Mouse (Mus musculus): ENCODE measurements around the gene Ghr. TPM values are rescaled to one million over a fixed set of nuclear protein-coding genes. Genes with fewer than 3 reads are reported as not detected.

Ghr gene
- polyA plus RNA-seq, 1 experiment from 2014 or later, result 73.1 TPM

DNA sequence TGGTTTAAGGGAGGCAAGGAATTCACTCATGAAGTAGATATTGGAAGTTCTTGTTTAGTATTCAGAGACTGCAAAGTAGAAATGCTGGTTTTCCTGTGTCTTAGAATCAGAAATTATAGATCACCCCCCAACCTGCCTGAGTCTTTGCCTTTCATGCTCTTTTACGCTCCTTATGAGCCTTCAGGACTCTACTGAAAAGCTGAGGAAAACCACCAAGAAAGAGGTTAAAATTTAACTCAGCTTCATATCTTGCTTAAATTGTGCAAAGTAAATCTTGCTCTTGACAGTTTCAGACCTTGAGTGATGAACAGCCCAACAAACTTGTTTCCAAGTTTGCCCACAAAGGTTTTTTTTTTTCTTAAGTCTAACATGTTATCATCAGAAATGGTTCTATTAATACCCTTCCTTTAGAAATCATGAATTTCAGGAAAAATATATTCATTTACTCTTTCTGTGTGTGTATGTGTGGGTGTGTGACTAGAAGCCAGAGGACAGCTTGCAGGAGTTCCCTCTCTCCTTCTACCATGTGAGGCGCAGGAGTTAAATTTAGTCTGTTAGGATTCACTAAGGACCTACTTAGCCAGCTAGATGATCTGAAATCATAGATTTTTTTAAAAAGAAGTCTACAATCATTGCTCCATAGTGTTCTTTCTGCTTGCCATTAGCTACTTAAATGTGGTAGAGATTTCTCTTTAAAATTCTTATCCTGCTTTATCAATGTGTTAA is 14.0 kb downstream of the Ghr start:
- ATAC-seq (ENCODE audit: insufficient number of reproducible peaks, insufficient read depth, low FRiP score, low read depth), result no peak
- Histone ChIP-seq H3K4me1 (ENCODE audit: control insufficient read depth in 2 of 2, insufficient read depth in 2 of 2, low read length in 2 of 2) (no peaks in the 10 kb centered on the region; a peak in 1 of 4 replicates), H3K27me3 (ENCODE audit: control insufficient read depth, insufficient read depth, low read length) (no peaks in the 10 kb centered on the region), H3K9me3 (ENCODE audit: control insufficient read depth, low read length) (no peaks in the 10 kb centered on the region), H3K27ac (replicated peaks in 1 of 2; ENCODE audit: control insufficient read depth in 1 of 2, insufficient read depth in 1 of 2, low read depth in 2 of 2, low read length in 2 of 2) (no peak overlapping the region), H3K4me2 (ENCODE audit: low read length) (no peak overlapping the region), H3K36me3 (ENCODE audit: control insufficient read depth, insufficient read depth, low read length) (0 out of 2 replicates have a peak, but pooled peaks cover 14% of the 10 kb centered on the region), H3K4me3 (ENCODE audit: control insufficient read depth in 1 of 2, insufficient read depth in 1 of 2, low read depth in 1 of 2, low read length in 2 of 2) (no peak overlapping the region), H3K9ac (ENCODE audit: low read length) (no peak overlapping the region)
- 88% methylated on average over 2 of the region's 2 CpGs for WGBS

DNA sequence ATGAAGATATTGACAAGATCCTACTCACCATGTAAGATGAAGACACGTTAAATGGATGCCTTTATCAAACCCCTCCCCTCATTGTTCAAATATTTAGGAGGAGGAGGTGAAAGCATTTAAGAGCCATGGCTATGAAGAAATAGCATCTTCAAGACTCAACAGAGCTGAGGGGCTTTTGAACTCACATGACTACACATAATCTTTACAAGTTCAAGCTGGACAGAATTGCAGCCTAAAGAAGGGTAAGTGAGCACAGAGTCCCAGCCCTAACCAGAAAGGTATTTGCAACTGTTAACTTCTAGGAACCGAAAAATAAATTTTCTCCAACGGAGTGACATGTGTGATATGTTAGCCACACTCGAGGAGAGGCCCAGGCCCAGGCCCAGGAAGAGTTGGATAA is 18.7 kb downstream of the Ghr start:
- H3K4me1 ChIP-seq (ENCODE audit: control insufficient read depth in 2 of 2, insufficient read depth in 2 of 2, low read length in 2 of 2), result peaks cover 0 to 2% of the 10 kb centered on the region in 2 experiments; a peak in 1 of 4 replicates
- H3K9me3 ChIP-seq (ENCODE audit: control insufficient read depth, low read length), result no peaks in the 10 kb centered on the region
- ATAC-seq (ENCODE audit: insufficient number of reproducible peaks, insufficient read depth, low FRiP score, low read depth), result no peak
- peaks cover 9% of the 10 kb centered on the region; the same call in 1 of the 2 replicates for H3K36me3 ChIP-seq (ENCODE audit: control insufficient read depth, insufficient read depth, low read length)
- 70% methylated on average over 4 of the region's 4 CpGs for WGBS
- H3K4me2 ChIP-seq (ENCODE audit: low read length), result no peak overlapping the region
- H3K9ac ChIP-seq (ENCODE audit: low read length), result no peak overlapping the region
- H3K4me3 ChIP-seq (ENCODE audit: control insufficient read depth in 1 of 2, insufficient read depth in 1 of 2, low read depth in 1 of 2, low read length in 2 of 2), result no peak overlapping the region
- H3K27ac ChIP-seq (replicated peaks in 1 of 2; ENCODE audit: control insufficient read depth in 1 of 2, insufficient read depth in 1 of 2, low read depth in 2 of 2, low read length in 2 of 2), result peak overlapping the region in 1 of 2 experiments; percentile 21; a peak in 1 of 4 replicates
- H3K27me3 ChIP-seq (ENCODE audit: control insufficient read depth, insufficient read depth, low read length), result no peaks in the 10 kb centered on the region

DNA sequence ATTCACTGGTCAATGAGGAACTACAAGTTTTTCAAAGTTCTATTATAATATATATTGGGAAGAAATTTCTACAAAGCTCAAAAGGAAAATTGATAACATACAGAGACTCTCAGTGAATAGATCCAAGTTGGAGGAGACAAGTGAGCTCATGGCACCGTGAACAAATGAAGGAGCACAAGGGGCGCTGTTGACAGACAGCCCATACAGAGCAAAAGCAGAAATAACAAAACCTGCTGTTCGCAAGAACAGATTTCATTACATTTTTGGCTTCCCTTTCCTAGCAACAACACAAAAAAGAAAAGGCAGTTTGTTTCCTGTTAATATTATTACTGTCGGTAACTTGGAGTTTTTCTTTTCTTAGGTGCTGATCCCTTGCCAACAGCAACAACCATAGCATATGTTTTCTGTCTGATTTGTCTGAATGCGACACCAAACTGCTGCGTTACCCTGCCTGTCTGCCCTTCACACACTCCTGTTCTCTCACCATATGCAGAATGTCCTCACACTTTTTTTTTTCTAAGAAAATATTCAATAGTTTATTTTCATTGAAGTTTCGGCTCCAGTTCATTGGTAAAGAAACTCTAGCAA is 19.3 kb downstream of the Ghr start:
- Histone ChIP-seq H3K4me3 (ENCODE audit: control insufficient read depth in 1 of 2, insufficient read depth in 1 of 2, low read depth in 1 of 2, low read length in 2 of 2) (no peak overlapping the region), H3K9ac (ENCODE audit: low read length) (no peak overlapping the region), H3K27me3 (ENCODE audit: control insufficient read depth, insufficient read depth, low read length) (no peaks in the 10 kb centered on the region), H3K27ac (replicated peaks in 1 of 2; ENCODE audit: control insufficient read depth in 1 of 2, insufficient read depth in 1 of 2, low read depth in 2 of 2, low read length in 2 of 2) (0 out of 4 replicates have a peak overlapping the region, but pooled peaks have one; percentile 21 to 44), H3K9me3 (ENCODE audit: control insufficient read depth, low read length) (no peaks in the 10 kb centered on the region), H3K36me3 (ENCODE audit: control insufficient read depth, insufficient read depth, low read length) (peaks cover 9% of the 10 kb centered on the region; the same call in 1 of the 2 replicates), H3K4me2 (ENCODE audit: low read length) (no peak overlapping the region), H3K4me1 (ENCODE audit: control insufficient read depth in 2 of 2, insufficient read depth in 2 of 2, low read length in 2 of 2) (peaks cover 0 to 3% of the 10 kb centered on the region in 2 experiments; a peak in 2 of 4 replicates)
- WGBS, result 62% methylated on average over 7 of the region's 7 CpGs
- ATAC-seq (ENCODE audit: insufficient number of reproducible peaks, insufficient read depth, low FRiP score, low read depth), result no peak

DNA sequence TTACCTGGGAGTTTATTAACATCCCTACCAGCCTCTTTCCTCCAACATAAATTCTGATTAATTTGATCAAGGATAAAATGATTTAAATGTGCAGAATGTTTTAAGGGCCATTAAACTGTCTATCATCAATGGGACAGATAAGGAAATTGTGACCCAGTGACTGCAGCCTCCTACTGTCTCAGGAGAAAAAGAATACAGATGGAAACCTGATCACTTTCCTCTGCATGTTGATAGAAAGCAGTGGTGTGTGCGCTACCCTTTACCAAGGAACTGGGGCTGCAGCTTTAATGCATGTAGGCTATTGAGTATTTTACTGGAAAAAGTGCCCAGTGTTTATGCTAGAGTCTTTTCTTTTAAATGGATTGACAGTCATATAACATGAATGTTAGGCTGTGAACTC is 19.8 kb downstream of the Ghr start:
- H3K9ac ChIP-seq (ENCODE audit: low read length), result no peak overlapping the region
- H3K9me3 ChIP-seq (ENCODE audit: control insufficient read depth, low read length), result no peaks in the 10 kb centered on the region
- WGBS, result 87% methylated on average over 1 of the region's 1 CpGs
- H3K4me1 ChIP-seq (ENCODE audit: control insufficient read depth in 2 of 2, insufficient read depth in 2 of 2, low read length in 2 of 2), result peaks cover 2 to 7% of the 10 kb centered on the region in 2 experiments; a peak in 2 of 4 replicates
- no peaks in the 10 kb centered on the region for H3K27me3 ChIP-seq (ENCODE audit: control insufficient read depth, insufficient read depth, low read length)
- no peak overlapping the region for H3K4me3 ChIP-seq (ENCODE audit: control insufficient read depth in 1 of 2, insufficient read depth in 1 of 2, low read depth in 1 of 2, low read length in 2 of 2)
- no peak overlapping the region for H3K4me2 ChIP-seq (ENCODE audit: low read length)
- no peak for ATAC-seq (ENCODE audit: insufficient number of reproducible peaks, insufficient read depth, low FRiP score, low read depth)
- peak overlapping the region in 1 of 2 experiments; percentile 4; a peak in 1 of 4 replicates for H3K27ac ChIP-seq (replicated peaks in 1 of 2; ENCODE audit: control insufficient read depth in 1 of 2, insufficient read depth in 1 of 2, low read depth in 2 of 2, low read length in 2 of 2)
- H3K36me3 ChIP-seq (ENCODE audit: control insufficient read depth, insufficient read depth, low read length), result peaks cover 12% of the 10 kb centered on the region; the same call in 1 of the 2 replicates

DNA sequence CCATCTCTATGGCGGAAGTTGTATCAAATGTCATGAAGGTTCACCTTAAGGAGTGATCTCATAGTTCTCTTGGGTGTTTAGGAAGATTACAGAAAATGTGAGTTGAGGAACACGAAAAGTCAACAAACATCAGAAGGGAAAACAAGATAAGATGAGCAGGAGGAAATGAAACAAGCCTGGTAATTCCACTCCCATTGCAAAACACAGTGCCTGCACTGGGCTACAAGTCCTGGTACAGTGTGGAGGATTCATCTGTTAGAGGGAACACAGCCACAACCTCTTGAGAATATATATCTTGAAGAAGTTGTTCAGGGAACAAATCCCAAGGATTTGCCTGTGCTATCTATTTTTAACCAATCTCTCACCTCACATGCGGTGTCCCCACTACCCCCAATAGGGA is 24.8 kb downstream of the Ghr start:
- Histone ChIP-seq H3K4me1 (ENCODE audit: control insufficient read depth in 2 of 2, insufficient read depth in 2 of 2, low read length in 2 of 2) (peaks cover 2 to 7% of the 10 kb centered on the region in 2 experiments; a peak in 2 of 4 replicates), H3K36me3 (ENCODE audit: control insufficient read depth, insufficient read depth, low read length) (peaks cover 7% of the 10 kb centered on the region; the same call in 1 of the 2 replicates), H3K4me3 (ENCODE audit: control insufficient read depth in 1 of 2, insufficient read depth in 1 of 2, low read depth in 1 of 2, low read length in 2 of 2) (no peak overlapping the region), H3K4me2 (ENCODE audit: low read length) (no peak overlapping the region), H3K9me3 (ENCODE audit: control insufficient read depth, low read length) (no peaks in the 10 kb centered on the region), H3K27ac (replicated peaks in 1 of 2; ENCODE audit: control insufficient read depth in 1 of 2, insufficient read depth in 1 of 2, low read depth in 2 of 2, low read length in 2 of 2) (no peak overlapping the region), H3K27me3 (ENCODE audit: control insufficient read depth, insufficient read depth, low read length) (no peaks in the 10 kb centered on the region), H3K9ac (ENCODE audit: low read length) (no peak overlapping the region)
- 55% methylated on average over 3 of the region's 3 CpGs for WGBS
- ATAC-seq (ENCODE audit: insufficient number of reproducible peaks, insufficient read depth, low FRiP score, low read depth), result no peak

DNA sequence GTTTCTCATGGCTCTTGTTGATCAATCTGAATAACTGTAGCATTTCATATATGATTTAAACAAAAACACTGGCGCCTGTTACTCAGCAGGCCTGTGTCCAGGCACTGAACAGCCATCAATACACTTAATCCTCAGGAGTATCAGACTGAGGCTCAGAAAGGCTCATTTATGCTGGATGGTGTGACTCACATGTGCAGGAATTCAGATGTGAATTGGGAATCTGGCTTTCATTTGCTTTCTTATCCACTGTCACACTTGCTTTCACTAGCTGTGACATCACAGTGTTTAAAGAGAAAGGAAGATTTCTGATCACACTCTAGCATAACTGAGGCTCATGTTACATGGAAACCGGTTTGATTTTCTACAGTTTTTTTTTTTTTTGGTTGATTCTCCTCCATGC is 39.0 kb downstream of the Ghr start:
- no peak for ATAC-seq (ENCODE audit: insufficient number of reproducible peaks, insufficient read depth, low FRiP score, low read depth)

DNA sequence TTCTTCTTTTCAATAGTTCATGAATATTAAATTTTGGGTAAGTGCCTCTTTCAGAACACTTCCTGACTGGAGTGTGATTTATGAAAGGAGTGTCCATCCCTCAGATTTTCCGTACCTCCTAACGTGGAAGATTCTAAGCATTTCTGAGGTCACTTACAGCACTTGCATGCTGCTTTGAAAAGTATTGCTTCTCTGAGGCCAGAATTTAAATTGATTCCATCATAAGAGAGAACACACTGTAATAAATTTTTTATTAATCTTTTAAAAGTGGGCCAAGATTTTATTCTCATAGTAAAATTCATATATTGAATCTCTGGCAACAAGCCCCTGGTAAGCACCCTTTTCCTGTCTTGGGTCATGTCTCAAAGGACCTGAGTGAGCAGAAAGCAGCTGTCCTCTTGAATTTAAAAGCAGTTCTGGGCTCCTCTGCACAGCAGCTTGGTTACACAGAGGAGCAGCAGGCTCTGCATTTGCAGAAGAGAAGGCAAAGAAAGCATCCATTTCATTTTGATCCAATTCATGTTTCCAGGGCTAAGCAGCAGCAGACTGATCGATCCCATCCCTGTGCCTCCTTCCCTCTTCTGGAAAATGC is 46.9 kb downstream of the Ghr start:
- ATAC-seq (ENCODE audit: insufficient number of reproducible peaks, insufficient read depth, low FRiP score, low read depth), result no peak
- no peaks in the 10 kb centered on the region for H3K27me3 ChIP-seq (ENCODE audit: control insufficient read depth, insufficient read depth, low read length)
- no peaks in the 10 kb centered on the region for H3K4me1 ChIP-seq (ENCODE audit: control insufficient read depth in 2 of 2, insufficient read depth in 2 of 2, low read length in 2 of 2)
- H3K27ac ChIP-seq (replicated peaks in 1 of 2; ENCODE audit: control insufficient read depth in 1 of 2, insufficient read depth in 1 of 2, low read depth in 2 of 2, low read length in 2 of 2), result no peak overlapping the region
- H3K9ac ChIP-seq (ENCODE audit: low read length), result no peak overlapping the region
- no peak overlapping the region for H3K4me2 ChIP-seq (ENCODE audit: low read length)
- WGBS, result 78% methylated on average over 3 of the region's 3 CpGs
- H3K9me3 ChIP-seq (ENCODE audit: control insufficient read depth, low read length), result no peaks in the 10 kb centered on the region
- no peak overlapping the region for H3K4me3 ChIP-seq (ENCODE audit: control insufficient read depth in 1 of 2, insufficient read depth in 1 of 2, low read depth in 1 of 2, low read length in 2 of 2)
- H3K36me3 ChIP-seq (ENCODE audit: control insufficient read depth, insufficient read depth, low read length), result 0 out of 2 replicates have a peak, but pooled peaks cover 3% of the 10 kb centered on the region

More for the DNA sequence above, 39.0 kb downstream of the Ghr start:
- no peaks in the 10 kb centered on the region for H3K27me3 ChIP-seq (ENCODE audit: control insufficient read depth, insufficient read depth, low read length)
- no peaks in the 10 kb centered on the region for H3K9me3 ChIP-seq (ENCODE audit: control insufficient read depth, low read length)
- H3K9ac ChIP-seq (ENCODE audit: low read length), result no peak overlapping the region
- no peak overlapping the region for H3K27ac ChIP-seq (replicated peaks in 1 of 2; ENCODE audit: control insufficient read depth in 1 of 2, insufficient read depth in 1 of 2, low read depth in 2 of 2, low read length in 2 of 2)
- WGBS, result 81% methylated on average over 2 of the region's 2 CpGs
- H3K4me3 ChIP-seq (ENCODE audit: control insufficient read depth in 1 of 2, insufficient read depth in 1 of 2, low read depth in 1 of 2, low read length in 2 of 2), result no peak overlapping the region
- no peak overlapping the region for H3K4me2 ChIP-seq (ENCODE audit: low read length)
- peaks cover 12% of the 10 kb centered on the region for H3K36me3 ChIP-seq (ENCODE audit: control insufficient read depth, insufficient read depth, low read length)
- H3K4me1 ChIP-seq (ENCODE audit: control insufficient read depth in 2 of 2, insufficient read depth in 2 of 2, low read length in 2 of 2), result 0 out of 4 replicates have a peak, but pooled peaks cover 0 to 4% of the 10 kb centered on the region in 2 experiments

Measured in heart, embryonic 14.5 days (tissue).